Mouse (Mus musculus) stomach, embryonic 14.5 days (tissue): ENCODE data around the gene C130073F10Rik. TPM values are rescaled to one million over a fixed set of nuclear protein-coding genes. Genes with fewer than 3 reads are reported as not detected.
"Not testable (repeated sequence)": the region's sequence is repeated elsewhere in the genome, so short reads cannot be mapped to it uniquely, and the experiment has no call there.

ENCODE experiments used
- ATAC-seq: fragments of 200-750 bp; cut with Nextera tagmentation; 2 replicates; pipeline ENCODE4 v1.8.0; 2017; ENCODE audit warnings: low read depth, moderate TSS enrichment; ENCODE audit not compliant: insufficient number of reproducible peaks, insufficient read depth, low FRiP score
- H3K27ac ChIP-seq: fragments of 300-500 bp; sonication (generic); 2 replicates; pipeline ENCODE4 v1.5.1; 2014; ENCODE audit warnings: mild to moderate bottlenecking, low read length, moderate library complexity, mixed read lengths
- H3K27me3 ChIP-seq: fragments of 300-500 bp; sonication (generic); 2 replicates; pipeline ENCODE4 v1.6.1; 2014; ENCODE audit warnings: low read length, control low read depth, mixed read lengths; ENCODE audit not compliant: control insufficient read depth, insufficient read depth
- H3K36me3 ChIP-seq: fragments of 300-500 bp; sonication (generic); 2 replicates; pipeline ENCODE4 v1.6.1; 2014; ENCODE audit warnings: mild to moderate bottlenecking, control low read depth, low read length, moderate library complexity, mixed read lengths; ENCODE audit not compliant: control insufficient read depth, insufficient read depth
- H3K4me1 ChIP-seq: fragments of 300-500 bp; sonication (generic); 2 replicates; pipeline ENCODE4 v1.6.1; 2014; ENCODE audit warnings: low read length, control low read depth, mixed read lengths; ENCODE audit not compliant: control insufficient read depth, insufficient read depth
- H3K4me2 ChIP-seq: fragments of 300-500 bp; sonication (generic); replicated peaks from 2 replicates; pipeline ENCODE4 v1.6.1; 2014; ENCODE audit warnings: low read depth, low read length, control low read depth
- H3K4me3 ChIP-seq: fragments of 300-500 bp; sonication (generic); 2 replicates; pipeline ENCODE4 v1.5.1; 2014; ENCODE audit warnings: low read depth, low read length, control low read depth
- H3K9ac ChIP-seq: fragments of 300-500 bp; sonication (generic); replicated peaks from 2 replicates; pipeline ENCODE4 v1.6.1; 2014; ENCODE audit warnings: low read depth, mild to moderate bottlenecking, control low read depth, low read length, moderate library complexity, mixed read lengths
- H3K9me3 ChIP-seq: fragments of 300-500 bp; sonication (generic); 2 replicates; pipeline ENCODE4 v1.6.1; 2016; ENCODE audit warnings: low read depth, low read length, control low read depth; ENCODE audit not compliant: control insufficient read depth
- WGBS: fragments of 180-500 bp; shearing (Covaris S2); extraction: QIAGEN DNeasy Blood & Tissue Kit; methylation state at CpG from one replicate; pipeline ENCODE4 v1.1.7; 2014; 5-methylcytosine and 5-hydroxymethylcytosine counted together
- polyA plus RNA-seq: library from polyadenylated mRNA; unstranded; fragments of >200 nt; fragmentation: Nextera tagmentation; extraction: Ambion mirVana; gene quantifications from 2 replicates; pipeline ENCODE4 v1.2.1, GENCODE M21; 2014

C130073F10Rik gene
- polyA plus RNA-seq = not detected in 2 replicates

DNA sequence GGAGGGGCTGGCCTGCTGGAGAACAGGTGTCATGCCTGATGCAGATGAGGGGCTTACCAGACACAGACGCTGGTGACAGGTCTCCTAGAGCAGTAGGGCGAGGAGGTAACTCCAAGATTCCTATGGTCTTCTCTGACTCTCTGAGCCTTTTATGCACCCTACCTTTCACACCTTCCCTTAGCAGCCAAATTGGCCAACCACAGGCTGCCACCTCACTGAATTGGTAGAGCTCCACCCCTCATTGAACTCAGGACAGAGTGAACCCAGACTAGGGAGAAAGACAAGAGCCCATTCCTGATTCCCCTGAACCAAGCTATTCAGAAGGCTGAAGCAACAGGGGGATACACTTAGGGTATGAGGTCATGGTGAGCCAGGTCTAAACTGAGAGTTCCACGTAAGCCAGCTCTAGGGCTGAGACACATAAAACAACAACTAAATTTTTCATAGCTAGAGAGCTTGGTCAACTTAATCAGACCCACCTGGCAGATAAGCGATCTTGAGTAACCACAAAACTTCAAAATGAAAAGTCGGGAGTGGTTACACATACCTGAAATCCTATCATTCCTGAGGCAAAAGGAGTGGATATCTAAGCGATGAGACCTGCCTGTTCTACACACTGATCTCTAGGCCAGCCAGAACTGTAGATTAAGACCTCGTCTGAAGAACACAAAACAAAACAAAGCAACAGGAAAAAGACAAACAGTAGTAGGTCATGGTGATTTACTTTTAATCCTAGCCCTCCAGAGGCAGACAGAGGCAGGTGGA, at the start of gene C130073F10Rik:
Gene C130073F10Rik (minus strand): TSS at position 134 of the 765 bp plus-strand sequence.
- ATAC-seq = no peak; the same call in 1 of the 2 replicates
- H3K4me1 ChIP-seq = no peaks in the 10 kb centered on the region
- H3K4me2 ChIP-seq = no peak within 1 kb of the TSS
- H3K9me3 ChIP-seq = no peaks in the 10 kb centered on the region
- no peaks in the 10 kb centered on the region for H3K36me3 ChIP-seq
- H3K9ac ChIP-seq = no peak within 1 kb of the TSS
- H3K27me3 ChIP-seq = no peaks in the 10 kb centered on the region
- 79% methylated on average over 7 of the region's 7 CpGs for WGBS
- H3K4me3 ChIP-seq = no peak within 1 kb of the TSS
- H3K27ac ChIP-seq = no peak within 1 kb of the TSS

DNA sequence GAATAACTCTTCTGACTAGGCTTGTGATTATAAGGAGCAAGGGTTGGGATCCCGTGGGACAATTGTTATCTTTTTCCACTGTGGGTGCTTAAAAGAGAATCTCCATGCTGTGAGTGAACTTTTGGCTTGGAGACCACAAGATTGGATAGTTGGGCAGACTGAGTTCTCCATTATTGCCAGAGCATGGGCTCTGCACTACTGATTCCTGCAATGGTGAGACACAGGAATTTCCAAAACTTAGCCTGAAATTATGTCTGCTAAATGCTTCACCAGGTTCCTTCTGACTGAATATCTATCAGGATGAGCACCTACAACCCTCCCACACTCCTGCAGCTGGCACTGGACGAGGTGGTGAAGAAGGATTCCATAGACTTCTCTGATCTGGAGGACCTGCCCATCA, 46.5 kb upstream of the C130073F10Rik start, which contains the start of gene Gm12794:
Gene Gm12794 (plus strand): TSS at position 301 of the 400 bp plus-strand sequence.
- ATAC-seq, H3K27ac ChIP-seq, H3K9ac ChIP-seq, H3K27me3 ChIP-seq, H3K9me3 ChIP-seq, H3K4me3 ChIP-seq, H3K4me2 ChIP-seq, H3K4me1 ChIP-seq, H3K36me3 ChIP-seq: not testable (repeated sequence)
- 81% methylated on average over 2 of the region's 2 CpGs for WGBS

DNA sequence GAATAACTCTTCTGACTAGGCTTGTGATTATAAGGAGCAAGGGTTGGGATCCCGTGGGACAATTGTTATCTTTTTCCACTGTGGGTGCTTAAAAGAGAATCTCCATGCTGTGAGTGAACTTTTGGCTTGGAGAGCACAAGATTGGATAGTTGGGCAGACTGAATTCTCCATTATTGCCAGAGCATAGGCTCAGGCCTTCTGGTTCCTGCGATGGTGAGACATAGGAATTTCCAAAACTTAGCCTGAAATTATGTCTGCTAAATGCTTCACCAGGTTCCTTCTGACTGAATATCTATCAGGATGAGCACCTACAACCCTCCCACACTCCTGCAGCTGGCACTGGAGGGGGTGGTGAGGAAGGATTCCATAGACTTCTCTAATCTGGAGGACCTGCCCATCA, 15.2 kb upstream of the C130073F10Rik start, which contains the start of gene Gm12800:
Gene Gm12800 (plus strand): TSS at position 301 of the 400 bp plus-strand sequence.
- ATAC-seq, H3K4me1 ChIP-seq, H3K4me2 ChIP-seq, H3K27ac ChIP-seq, H3K27me3 ChIP-seq, H3K9me3 ChIP-seq, H3K9ac ChIP-seq, H3K4me3 ChIP-seq, H3K36me3 ChIP-seq: not testable (repeated sequence)
- WGBS = 100% methylated on average over 2 of the region's 2 CpGs

DNA sequence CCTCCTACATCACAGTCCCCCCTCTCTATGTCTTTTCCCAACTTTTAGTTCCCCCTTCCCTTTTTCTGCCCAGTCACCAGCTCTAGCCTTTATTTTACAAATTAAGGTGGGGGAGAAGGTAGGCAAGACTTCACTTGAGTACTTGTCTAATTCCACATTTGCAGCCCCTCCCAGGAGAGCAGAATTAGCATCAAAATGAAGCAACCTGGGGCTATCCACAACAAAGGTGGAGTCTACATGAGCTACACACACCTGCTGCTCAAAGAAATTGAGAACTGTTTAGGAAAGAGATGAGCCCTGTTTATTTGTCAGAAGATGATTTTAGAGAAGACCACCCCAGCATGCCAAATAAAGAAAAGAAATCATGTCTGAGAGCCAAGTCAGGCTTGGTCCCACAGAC, 4.2 kb downstream of the C130073F10Rik start:
- Histone ChIP-seq H3K9me3 (no peaks in the 10 kb centered on the region), H3K27ac (no peak overlapping the region), H3K36me3 (no peaks in the 10 kb centered on the region), H3K4me2 (no peak overlapping the region), H3K4me3 (no peak overlapping the region), H3K9ac (no peak overlapping the region), H3K27me3 (no peaks in the 10 kb centered on the region), H3K4me1 (no peaks in the 10 kb centered on the region)
- ATAC-seq = no peak

- Histone ChIP-seq H3K9ac (no peak overlapping the region), H3K27me3 (no peaks in the 10 kb centered on the region), H3K4me3 (no peak overlapping the region), H3K4me2 (no peak overlapping the region), H3K27ac (no peak overlapping the region), H3K4me1 (no peaks in the 10 kb centered on the region), H3K9me3 (no peaks in the 10 kb centered on the region), H3K36me3 (no peaks in the 10 kb centered on the region)
- 22% methylated on average over 3 of the region's 3 CpGs for WGBS
- no peak for ATAC-seq
Observed at GRCm38 (mm10) chr4:101883641-101884040, 9.9 kb downstream of the C130073F10Rik start.

DNA sequence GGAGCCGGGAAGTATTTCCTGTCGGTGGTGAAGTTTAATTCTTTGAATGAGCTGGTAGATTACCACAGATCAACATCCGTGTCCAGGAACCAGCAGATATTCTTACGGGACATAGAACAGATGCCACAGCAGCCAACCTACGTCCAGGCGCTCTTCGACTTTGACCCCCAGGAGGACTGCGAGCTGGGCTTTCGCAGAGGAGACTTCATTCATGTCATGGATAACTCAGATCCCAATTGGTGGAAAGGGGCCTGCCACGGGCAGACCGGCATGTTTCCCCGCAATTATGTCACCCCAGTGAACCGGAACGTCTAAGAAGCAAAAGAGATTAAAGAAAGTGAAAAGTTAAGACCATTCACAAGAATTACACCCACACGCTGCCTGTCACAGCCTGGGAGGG, 17.9 kb downstream of the C130073F10Rik start:
- not testable (repeated sequence) for H3K4me3 ChIP-seq, H3K4me1 ChIP-seq, H3K9me3 ChIP-seq, H3K27me3 ChIP-seq, H3K9ac ChIP-seq, H3K4me2 ChIP-seq, H3K27ac ChIP-seq, H3K36me3 ChIP-seq, ATAC-seq
- 80% methylated on average over 15 of the region's 15 CpGs for WGBS

DNA sequence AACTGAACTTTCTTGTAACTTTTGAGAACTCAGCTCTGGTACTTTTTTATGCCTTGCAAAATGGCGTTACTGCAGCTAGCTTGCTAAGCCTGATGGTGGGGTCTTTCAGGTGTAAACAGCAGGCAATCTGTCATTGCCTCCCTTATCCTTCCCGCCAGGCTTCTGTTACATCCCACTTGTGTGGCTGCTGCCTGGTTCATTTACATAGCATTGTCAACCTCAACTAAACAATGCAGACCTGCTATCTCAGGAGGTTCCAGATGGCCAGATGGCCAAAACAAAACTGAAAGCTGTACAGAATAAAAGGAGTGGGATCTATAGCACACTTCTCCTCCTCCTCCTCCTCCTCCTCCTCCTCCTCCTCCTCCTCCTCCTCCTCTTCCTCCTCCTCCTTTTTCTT, 21.6 kb downstream of the C130073F10Rik start:
- not testable (repeated sequence) for ATAC-seq, H3K27me3 ChIP-seq, H3K4me3 ChIP-seq, H3K4me2 ChIP-seq, H3K9ac ChIP-seq, H3K9me3 ChIP-seq, H3K4me1 ChIP-seq, H3K36me3 ChIP-seq, H3K27ac ChIP-seq
- 61% methylated on average over 2 of the region's 2 CpGs for WGBS

DNA sequence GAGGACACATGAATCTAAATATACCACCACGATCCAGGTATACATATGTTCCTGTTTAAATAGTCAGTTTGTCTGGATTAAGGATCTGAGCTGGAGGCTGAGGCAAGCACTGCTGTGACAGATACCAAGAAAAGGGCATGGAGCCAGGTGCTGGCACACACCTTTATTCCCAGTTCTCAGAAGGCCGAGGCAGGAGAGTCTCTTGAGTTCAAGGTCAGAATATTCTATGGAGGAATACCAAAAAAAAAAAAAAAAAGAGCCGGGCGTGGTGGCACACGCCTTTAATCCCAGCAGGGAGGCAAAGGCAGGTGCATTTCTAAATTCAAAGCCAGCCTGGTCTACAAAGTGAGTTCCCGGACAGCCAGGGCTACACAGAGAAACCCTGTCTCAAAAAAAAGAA, 31.3 kb downstream of the C130073F10Rik start:
- H3K4me1 ChIP-seq = no peaks in the 10 kb centered on the region
- no peaks in the 10 kb centered on the region for H3K27me3 ChIP-seq
- no peak overlapping the region for H3K27ac ChIP-seq
- H3K9ac ChIP-seq = no peak overlapping the region
- no peaks in the 10 kb centered on the region for H3K36me3 ChIP-seq
- H3K4me2 ChIP-seq = no peak overlapping the region
- WGBS = 86% methylated on average over 6 of the region's 6 CpGs
- no peak overlapping the region for H3K4me3 ChIP-seq
- no peak for ATAC-seq
- no peaks in the 10 kb centered on the region for H3K9me3 ChIP-seq

DNA sequence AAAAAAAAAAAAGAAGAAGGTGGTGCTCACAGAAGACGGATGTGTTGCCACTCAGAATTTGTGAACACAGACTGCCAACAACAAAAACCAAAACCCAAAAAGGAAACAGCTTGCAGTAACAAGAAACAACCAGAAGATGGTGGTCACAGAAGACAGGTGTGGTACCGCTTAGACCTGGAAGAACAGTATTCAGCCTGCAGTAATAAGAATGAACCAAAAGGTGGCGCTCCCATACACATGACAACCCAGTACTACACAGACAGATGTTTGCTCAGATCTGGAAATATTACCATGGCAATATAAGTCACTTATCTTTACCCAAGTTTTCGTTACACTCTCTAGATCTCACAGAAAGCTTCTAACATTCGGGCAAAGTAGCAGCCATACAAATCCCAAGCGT, 32.7 kb downstream of the C130073F10Rik start:
- H3K4me3 ChIP-seq = no peak overlapping the region
- 43% methylated on average over 6 of the region's 6 CpGs for WGBS
- no peaks in the 10 kb centered on the region for H3K36me3 ChIP-seq
- H3K4me1 ChIP-seq = no peaks in the 10 kb centered on the region
- no peak overlapping the region for H3K4me2 ChIP-seq
- no peak overlapping the region for H3K9ac ChIP-seq
- H3K9me3 ChIP-seq = no peaks in the 10 kb centered on the region
- no peak for ATAC-seq
- H3K27me3 ChIP-seq = no peaks in the 10 kb centered on the region
- H3K27ac ChIP-seq = no peak overlapping the region
